Mouse (Mus musculus): ENCODE data around the gene Myg1.
"Not testable (repeated sequence)": the region's sequence is repeated elsewhere in the genome, so short reads cannot be mapped to it uniquely, and the experiment has no call there.

Myg1 gene

DNA sequence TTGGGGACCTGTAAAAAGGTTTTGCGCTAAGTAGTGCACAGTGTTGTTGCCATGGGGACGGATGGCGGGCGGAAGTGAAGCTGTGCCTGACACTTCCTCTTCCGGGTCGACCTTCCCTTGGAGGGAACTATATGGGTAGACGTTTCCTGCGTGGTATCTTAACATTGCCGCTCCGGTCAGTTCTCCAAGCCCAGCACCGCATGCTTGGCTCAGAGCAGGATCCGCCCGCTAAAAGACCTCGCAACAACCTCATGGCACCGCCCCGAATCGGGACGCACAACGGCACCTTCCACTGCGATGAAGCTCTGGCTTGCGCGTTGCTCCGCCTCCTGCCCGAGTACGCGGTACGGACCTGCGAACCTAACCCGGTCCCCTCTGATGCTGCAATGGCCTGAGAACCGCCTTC is at the start of gene Myg1:
TSS of gene Myg1 (plus strand) at position 100 of the 406 bp plus-strand sequence.
- DNase-seq (ENCODE audit: low spot score): peak; percentile 66

DNA sequence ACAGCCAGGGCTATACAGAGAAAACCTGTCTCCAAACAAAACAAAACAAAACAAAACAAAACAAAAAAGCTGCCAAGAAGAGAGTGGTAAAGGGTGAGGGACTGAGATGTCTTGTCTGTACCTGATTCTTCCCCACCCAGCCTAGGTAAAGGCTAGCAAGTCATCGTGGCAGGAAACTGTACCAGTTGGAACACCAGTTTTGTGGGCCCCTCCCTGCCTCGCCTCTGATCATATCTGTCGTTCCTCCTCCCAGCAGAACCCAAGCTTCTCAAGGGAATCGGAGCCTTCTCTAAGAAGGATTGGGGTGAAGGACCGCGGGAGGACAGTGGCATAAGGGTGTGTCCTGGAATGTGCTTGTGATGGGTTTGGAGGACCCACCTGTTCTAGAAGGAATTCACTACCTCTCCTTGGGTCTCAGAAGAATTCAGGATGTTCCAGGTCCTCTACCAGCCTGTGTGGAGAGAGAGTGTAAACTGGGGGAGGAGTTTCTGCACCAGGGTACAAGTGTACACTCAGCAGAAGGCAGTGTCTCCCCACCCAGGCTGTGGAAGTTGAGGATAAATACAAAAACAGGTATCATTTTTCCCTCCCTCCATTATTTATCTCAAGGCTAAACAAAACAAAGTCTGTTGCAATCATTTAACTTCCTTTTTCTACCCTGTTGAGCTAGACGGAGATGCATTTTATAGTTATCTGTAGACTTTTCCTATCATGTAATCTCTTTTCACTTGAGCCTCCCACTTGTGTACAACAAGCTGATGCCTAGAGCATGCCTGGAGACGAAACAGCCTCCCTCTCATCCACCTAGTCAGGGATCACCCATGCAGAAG is 48.8 kb upstream of the Myg1 start:
- no peak for DNase-seq (ENCODE audit: low spot score)

DNA sequence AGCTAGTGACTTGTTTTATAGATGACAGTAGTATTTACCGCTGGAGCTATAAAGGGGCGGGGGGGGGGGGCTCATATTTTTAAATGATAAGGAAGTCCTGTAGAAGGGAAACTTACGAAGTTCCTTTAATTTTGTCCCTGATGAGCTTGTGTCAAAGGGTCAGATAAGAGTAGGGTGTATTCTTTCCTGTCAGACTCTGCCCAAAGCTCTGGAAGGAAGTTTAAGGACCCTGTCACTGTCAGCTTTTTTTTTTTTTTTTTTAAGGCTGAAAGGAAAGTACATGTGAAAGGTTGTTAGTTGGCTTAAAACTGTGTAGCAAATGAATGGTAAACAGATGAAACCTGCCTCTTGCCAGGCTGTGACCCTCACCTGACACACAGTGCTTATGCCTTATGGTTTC is 47.9 kb upstream of the Myg1 start:
- no peak for DNase-seq (ENCODE audit: low spot score)

DNA sequence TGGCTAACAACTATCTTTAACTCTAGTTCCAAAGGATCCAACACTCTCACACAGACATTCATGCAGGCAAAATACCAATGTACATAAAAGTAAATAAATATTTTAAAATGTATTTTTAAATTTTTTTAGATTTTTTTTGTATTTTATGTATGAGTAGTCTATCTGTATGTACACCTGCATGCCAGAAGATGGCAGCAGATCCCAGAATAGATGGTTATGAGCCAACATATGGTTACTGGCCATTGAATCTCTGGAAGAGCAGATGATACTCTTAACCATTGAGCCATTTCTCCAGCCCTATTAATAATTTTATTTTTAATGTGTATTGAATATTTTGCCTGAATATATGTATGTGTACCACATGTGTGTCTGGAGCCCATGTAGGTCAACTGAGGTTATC is 44.1 kb upstream of the Myg1 start:
- DNase-seq (ENCODE audit: low spot score): no peak

DNA sequence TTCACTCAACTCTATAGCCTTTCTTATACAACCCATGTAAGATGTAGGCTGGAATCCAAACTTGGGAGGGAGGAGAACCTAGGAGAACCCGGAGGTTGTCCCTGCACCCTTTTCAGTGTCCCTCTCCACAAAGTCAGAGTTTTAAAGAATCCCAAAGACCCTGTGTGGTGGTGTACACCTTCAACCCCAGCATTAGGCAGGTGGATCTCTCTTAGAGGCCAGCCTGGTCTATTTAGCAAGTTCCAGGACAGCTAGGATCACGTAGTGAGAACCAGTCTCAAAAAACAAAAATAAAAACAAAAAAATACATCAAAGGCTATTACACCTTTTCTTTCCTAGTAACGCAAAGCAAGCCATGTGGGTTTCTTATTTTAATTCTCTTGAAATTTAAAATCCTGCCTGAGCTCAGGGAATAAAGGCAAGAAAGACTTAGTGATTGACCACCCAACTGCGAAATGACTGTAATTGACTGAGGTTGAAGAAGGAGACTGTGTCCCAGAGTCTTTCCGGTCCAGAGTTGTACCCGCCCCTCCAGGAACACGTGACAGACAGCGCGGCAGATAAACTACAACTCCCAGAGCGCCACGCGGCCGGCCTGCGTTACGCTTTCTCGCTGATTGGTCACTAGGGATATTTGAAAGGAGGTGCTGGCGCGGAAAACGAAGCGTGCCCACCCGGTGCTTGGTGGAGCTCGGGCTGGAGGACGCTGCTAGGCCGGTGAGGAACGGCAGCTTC is 35.7 kb upstream of the Myg1 start, which contains the start of gene Espl1:
TSS of gene Espl1 (plus strand) at position 634 of the 735 bp plus-strand sequence.
- DNase-seq (ENCODE audit: low spot score): peak; percentile 88

DNA sequence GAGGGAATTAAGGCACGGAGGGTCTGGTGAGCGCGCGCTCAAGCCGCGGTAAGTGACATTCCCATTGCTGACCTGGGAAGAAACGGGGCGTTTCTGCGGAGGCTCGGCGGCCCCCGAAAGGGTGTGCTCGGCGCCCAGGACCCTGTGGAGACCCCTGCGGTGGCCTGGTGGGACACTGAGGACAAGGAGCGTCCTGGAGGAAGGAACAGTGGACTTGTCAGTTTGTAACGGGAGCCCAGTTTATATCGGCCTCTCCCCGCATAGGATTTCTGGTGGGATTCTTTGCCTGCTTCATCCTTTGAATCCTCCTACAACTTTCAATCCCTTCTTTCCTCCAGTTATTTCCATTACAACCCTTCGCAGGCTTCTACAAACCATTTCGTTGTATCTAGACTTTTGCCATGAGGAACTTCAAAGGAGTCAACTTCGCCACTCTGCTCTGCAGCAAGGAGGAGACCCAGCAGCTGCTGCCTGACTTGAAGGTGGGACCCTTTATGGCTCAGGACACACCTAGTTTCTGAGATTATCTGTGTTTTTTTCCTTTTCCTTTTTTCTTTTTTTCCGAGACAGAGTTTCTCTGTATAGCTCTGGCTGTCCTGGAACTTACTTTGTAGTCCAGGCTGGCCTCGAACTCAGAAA is 35.0 kb upstream of the Myg1 start:
- DNase-seq (ENCODE audit: low spot score): no peak

DNA sequence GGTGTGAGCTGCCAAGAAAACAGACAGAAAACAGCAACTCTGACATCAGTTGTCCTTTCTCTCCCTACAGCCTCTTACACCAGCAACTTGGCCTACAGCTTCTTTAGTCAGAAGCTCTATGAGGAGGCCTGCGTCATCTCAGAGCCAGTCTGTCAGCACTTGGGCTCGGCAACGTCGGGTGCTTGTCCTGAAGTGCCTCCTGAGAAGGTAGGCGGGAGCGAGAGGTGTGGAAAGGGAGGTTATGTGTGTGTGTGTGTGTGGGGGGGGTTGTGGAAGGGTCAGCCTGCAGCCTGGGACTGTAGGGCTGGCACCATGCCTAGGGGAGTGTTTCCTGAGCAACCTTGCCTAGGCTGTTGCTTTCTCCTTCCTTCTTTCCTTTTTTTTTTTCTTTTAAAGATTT is 29.0 kb upstream of the Myg1 start:
- no peak for DNase-seq (ENCODE audit: low spot score)

DNA sequence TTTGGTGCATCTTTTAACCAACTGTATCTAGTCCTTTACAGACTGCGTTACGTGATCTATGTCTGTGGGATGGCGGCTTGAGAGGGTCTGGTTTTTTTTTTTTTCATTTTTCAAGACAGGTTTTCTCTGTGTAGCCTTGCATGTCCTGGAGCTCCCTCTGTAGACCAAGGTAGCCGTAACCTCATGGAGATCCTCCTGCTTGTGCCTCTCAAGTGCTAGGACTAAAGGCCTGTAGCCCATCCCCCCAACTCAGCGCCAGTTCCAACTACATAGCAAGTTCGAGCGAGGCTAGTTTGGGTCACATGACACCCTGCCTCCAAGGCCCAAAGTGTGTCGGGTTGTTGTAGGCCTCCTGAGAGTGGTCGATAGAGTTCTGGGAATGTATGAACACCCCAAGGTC is 22.8 kb upstream of the Myg1 start:
- no peak for DNase-seq (ENCODE audit: low spot score)

DNA sequence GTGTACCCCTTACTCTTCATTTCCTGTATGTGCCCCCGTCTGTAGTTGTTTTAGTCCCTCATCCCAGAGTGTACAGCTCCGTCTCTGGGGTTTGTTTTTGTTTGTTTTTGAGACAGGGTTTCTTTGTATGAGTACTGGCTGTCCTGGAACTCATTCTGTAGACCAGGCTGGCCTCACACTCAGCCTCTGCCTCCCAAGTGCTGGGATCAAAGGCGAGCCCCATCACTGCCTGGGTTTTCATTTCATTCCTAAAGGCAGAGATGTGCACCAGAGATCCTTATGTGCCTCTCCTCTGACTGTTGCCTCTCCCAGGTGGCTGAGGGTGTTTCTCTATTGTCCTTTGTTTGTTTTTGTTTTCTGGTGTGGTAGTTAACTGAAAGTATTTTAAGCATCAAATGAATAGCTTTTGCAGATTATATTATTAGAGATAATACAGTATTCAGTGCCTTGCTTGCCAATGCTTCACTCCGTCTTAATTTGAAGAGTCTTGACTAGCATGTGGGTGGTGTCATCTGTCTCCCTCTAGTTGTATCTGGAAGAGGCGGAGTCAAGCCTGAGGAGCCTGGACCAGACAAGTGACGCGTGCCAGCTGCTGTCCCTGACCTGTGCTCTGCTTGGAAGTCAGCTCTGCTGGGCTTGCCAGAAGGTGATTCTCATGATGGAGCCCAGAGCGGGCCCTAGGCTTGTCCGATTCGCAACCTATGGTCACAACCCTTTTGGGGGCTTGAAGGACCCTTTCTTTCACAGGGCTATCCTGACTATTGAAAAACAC is 21.2 kb upstream of the Myg1 start:
- peak; percentile 62 for DNase-seq (ENCODE audit: low spot score)

DNA sequence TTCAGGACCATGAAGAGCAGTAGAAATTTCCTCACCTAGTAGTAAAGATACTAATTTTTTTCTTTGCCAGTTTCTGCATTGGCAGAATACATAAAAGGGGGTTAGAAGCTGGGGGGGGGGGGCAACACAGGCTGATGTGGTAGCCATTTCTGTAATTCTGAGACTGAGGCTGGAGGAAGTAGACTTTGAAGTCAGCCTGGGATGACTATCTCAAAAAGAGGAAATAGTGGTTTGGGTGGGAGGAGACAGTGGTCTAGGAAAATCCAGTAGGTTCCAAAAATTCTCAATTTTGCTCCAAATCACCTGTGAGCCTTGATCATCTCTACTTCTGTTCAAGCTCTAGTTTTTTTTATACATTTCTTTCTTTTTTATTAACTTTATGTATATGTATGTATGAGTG is 20.0 kb upstream of the Myg1 start:
- DNase-seq (ENCODE audit: low spot score): no peak

DNA sequence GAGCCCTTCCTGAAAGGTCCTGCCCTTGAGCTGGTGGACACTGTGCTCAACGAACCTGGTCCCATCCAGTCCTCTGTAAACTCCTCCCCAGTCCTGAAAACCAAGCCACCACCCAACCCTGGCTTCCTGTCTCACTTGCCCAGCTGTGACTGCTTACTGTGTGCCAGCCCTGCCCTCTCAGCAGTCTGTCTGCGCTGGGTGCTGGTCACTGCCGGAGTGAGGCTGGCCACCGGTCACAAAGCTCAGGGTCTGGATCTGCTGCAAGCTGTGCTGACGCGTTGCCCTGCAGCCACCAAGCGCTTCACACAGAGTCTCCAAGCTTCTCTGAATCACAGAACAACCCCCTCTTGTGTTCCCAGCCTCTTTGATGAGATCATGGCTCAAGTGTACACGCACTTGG is 16.2 kb upstream of the Myg1 start:
- DNase-seq (ENCODE audit: low spot score): no peak

DNA sequence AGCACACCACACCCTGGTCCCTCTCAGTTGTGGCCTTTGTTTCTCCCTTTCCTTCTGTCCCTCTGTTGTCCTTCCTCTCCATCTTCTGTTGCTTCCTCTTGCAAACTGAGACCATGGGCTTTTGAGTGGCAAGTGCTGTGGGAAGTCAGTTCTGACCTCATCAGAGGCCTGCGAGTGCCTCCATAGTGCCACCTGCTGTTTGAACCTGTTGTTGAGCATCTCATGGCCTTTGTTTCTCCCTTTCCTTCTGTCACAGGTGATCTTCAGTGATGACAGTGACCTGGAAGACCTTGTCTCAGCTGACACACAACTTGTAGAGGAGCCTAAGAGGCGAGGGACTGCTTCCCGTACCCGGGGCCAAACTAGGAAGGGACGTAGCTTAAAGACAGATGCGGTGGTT is 15.2 kb upstream of the Myg1 start:
- DNase-seq (ENCODE audit: low spot score): no peak

DNA sequence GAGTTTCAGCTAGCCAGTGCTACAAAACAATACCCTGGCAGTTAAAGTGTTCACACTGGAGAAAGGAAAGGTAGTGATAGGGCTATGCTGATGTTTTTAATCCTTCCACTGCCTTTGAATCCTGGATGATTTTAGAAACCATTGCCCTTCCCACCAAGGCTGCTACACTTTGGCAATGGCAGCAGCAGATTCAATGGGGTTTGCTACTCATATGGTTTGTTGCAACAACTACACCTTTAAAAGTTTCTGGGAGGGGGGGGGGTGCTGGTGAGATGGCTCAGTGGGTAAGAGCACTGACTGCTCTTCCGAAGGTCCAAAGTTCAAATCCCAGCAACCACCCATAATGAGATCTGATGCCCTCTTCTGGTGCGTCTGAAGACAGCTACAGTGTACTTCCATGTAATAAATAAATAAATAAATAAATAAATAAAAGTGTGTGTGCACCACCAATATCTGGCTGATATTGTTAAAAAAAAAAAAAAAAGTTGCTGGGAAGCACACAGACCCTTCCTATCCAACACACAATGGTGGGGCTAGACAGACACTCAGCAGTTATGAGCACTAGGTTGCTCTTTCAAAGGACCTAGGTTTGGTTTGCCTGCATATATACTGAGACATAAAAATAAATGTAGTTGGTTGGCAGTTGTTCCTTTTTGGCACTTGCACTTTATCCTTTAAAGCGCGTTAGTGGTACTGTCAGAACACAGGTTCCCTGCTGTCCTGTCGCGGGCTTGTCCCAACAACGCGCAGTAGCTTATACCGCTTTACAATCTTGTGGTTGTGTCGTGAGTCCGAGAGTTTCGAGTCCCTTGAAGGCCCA is 6.6 kb upstream of the Myg1 start:
- DNase-seq (ENCODE audit: low spot score): no peak

DNA sequence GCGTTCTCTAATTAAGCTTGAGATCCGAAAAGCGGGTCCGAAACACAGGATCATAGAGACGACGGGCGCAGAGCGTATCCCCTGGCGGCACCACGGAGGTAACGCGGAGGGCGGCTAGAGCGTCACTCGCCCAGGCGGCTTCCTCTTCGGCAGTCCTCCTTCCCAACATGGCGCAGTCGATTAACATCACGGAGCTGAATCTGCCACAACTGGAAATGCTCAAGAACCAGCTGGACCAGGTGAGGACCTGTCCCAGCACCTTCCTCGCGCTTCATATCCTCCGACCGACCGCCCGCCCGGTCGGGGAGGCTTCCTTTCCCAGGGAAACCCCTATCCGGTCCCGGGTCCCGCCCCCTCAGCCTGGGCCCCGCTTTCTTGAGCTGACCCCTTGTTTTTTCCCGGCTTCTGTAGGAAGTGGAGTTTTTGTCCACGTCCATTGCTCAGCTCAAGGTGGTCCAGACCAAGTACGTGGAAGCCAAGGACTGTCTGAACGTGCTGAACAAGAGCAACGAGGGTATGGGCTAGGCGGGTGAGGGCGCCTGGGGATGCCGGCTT is 5.4 kb upstream of the Myg1 start, which contains the start of gene Pfdn5:
TSS of gene Pfdn5 (plus strand) at position 95 of the 555 bp plus-strand sequence.
- peak; percentile 73 for DNase-seq (ENCODE audit: low spot score)

DNA sequence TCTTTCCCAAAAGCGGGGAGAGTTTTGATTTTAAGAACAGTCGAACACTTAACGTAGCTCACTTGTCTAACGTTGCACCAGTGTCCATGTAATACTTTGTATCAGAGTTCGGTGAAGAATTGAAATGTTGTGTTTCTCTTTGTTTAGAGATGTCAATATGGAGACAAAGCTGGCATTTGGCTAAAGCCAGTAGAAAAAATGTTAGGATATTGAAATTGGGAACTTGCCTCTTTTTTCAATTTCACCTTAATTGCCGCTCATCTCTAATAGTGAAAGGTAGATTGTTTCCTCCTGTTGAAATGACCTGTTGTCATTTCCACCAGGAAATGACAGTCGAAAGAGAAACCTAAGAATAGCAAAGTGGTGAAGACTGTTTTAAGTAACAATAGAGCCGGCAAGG is 4.6 kb upstream of the Myg1 start:
- no peak for DNase-seq (ENCODE audit: low spot score)

DNA sequence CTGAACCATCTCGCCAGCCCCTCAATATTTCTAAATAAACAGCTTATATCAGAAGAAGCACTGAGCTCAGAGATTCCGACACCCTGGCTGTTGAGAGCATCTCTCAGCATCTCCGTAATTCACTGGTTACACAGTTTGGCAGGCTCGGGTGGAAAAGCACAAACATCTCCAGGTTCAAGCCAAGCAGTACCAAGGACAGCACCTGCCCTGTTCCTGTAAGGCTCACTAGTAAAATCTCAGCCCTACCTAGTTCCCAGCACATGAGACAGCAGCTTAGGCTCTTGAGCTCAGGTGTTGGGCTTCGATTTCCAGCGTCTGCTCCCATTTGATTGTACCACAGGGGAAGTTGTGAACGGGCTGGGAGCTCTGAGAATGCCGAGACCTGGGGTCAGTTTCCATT is 3.7 kb downstream of the Myg1 start:
- DNase-seq (ENCODE audit: low spot score): no peak

DNA sequence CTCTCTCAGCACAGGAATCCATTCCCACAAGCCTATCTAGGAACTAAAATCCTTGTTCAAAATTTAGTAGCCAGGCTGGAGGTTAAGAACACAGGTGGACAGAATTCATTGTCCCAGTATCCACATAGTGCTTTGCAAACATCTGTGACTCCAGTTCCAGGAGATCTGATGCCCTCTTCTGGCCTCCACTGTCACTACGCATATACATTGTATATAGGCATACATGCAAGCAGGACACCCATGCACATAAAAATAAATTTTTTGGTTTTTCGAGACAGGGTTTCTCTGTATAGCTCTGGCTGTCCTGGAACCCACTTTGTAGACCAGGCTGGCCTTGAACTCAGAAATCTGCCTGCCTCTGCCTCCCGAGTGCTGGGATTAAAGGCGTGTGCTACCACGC is 4.4 kb downstream of the Myg1 start:
- DNase-seq (ENCODE audit: low spot score): not testable (repeated sequence)

DNA sequence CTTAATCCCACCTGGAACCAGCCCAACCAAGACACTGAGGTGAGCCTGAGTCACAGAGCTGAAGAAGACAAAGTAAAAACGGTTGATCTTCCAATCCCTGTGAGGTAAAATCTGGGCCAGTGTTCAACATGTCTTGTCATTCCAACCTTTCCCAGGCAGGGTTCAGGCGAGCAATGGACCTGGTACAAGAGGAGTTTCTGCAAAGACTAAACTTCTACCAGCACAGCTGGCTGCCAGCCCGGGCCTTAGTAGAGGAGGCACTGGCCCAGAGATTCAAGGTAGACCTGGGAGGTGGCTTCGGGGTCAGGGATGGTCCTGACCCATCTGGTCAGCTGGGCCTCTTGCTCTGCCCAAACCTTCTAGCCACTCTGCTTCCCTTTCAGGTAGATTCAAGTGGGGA is 5.4 kb downstream of the Myg1 start:
- DNase-seq (ENCODE audit: low spot score): no peak

DNA sequence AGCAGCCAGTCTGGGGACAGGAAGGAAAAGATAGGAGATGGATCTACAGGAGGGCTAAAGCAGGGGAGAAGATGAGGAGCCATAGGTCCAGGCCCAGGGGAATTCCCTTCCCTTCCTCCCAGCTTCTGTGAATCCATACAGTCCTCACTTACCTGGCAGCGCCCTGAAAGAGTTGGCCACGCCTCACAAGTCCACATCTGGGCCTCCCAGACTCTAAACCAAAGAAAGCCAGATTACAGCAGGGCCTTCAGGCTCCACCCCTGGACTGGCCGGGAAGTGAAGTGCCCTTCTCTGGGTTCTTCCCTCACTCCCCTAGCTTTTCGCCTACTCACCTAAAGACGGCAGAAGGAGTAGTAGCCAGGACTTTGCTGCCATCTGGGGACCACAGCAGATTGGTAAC is 8.1 kb downstream of the Myg1 start:
- no peak for DNase-seq (ENCODE audit: low spot score)

DNA sequence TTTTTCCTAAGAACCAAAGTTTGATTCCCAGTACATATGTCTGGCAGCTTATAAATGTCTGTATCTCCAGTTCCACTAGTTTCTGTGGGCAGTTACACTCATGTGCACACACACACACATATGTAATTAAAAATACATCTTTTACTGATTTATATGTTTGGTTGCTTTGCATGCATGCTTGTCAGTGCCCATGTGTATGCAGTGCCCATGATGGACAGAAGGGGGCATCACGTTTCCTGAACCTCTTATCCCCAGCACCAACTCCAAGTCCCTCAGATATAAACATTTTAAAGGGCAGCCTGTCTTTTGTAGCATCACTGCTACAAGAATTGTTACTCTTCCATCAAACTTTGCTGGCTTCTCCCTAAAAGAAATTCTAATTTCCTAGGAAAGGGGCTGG is 10.1 kb downstream of the Myg1 start:
- no peak for DNase-seq (ENCODE audit: low spot score)

DNA sequence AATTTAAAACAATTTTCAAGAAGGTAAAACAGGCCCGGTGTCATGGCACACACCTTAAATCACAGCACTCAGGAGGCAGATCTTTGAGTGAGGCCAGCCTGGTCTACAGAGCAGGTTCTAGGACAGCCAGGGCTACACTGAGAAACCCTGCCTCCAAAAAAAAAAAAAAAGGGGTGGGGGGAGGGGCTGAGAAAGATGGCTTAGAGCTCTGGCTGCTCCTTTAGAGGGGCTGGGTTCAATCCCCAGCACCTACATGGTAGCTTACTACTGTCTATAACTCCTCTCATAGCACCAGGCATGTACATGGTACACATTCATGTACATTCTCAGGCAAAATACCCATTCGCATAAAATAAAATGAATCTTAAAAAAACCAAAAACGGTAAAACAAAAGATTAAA is 13.0 kb downstream of the Myg1 start:
- no peak for DNase-seq (ENCODE audit: low spot score)
